Mouse (Mus musculus): ENCODE results near the gene Anpep.

Anpep gene

DNA sequence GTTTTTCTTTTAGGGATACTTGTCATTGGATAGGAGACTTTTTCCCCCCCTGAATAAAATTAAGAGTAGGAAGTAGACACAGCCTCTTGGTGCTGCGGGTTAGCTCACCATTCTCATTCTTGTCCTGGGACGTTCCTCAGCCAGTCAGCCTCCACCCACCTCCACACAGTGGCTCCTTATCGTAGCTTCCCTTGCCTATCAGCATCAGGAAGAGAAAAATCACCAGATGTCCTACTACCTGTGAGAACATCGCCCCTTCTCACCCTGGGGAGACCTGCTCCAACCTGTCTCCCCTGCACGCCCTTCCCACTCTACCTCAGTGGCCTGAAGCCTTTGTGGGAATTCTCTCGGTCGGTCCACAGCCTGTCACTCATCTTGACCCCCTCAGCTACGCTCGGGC lies at the start of gene Anpep:
Anpep (minus strand) TSS at position 249 of the 400 bp plus-strand sequence.
- DNase-seq (ENCODE audit: extremely low spot score, low spot score) = no peak

DNA sequence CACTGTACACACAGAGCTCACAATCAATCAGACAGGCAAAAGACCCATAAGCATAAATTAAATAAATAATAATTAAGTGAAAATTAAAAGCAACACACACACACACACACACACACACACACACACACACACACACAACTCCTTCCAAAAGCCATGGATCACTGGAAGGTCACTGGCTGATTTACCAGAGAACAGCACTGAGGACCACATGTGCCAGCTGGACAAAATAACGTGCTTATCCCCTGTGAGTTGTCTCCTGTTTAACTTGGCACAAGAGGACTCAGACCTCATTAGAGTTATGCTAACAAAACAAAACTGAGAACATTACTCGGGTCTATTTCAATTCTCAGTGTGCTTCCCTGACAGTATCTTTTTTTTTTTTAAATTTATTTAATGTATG lies 46.5 kb upstream of the Anpep start:
- no peak for DNase-seq (ENCODE audit: extremely low spot score, low spot score)

DNA sequence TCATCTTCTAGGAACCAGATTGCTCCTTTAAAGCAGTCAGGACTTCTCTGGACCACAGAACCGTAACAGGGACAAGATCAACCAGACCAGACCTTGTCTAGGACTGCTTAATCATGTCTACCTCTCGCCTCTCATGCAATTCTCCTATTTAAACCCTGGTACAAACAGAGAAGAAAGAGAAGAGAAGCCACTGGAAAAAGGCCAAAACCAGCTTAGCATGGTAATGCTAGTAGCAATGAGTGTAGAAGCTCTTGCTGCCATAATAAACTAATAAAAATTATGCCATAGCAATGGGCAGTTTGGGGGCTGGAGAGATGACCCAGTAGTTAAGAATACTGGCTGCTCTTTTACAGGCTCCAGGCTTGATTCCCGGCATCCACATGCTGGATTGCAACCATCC lies 46.1 kb upstream of the Anpep start:
- no peak for DNase-seq (ENCODE audit: extremely low spot score, low spot score)

DNA sequence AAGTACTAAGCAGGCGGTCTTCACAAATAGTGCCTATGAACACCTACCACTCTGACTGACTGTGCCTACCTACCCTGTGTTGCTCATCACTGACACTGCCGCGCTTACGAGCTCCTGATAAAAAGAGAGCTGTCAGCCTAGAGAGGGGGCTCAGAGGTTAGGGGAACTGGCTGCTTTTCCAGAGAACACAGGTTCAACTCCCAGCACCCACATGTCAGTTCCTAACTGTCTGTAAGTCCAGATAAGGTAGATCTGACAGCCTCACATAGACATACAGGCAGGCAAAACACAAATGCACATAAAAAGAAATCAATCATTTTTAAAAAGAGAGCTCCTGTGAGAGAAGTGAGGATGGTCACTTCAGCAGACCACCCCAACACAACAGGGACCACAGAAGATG lies 44.3 kb upstream of the Anpep start:
- DNase-seq (ENCODE audit: extremely low spot score, low spot score) = no peak

DNA sequence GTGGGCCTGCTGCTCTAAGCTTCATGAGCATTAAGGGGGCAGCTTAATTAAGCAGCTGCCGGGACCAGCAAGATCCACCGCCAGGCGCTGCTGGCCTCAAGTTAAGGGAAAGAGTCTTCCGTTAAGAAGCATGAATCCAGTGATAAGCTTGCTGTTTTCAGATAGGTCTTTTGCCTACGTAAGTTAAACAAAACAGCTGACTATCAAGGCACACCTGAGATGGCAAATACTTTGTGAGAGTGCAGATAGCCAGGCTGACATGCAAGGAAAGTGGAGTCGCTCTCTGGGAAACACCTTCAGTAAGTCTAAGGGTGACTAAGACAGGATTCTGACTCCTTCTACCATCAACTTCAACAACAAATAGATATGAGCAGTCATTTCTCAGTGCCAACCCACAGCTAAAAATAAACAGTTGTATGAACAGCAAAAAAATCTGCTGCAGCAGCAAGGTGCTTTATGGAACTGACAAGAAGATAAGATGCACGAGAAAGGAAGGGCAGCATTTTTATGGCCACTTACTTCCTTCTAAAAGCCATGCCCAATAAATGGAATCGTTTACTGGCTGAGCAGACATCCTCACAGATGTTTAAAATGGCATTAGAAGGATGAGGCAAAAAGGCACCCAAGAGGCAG lies 42.4 kb upstream of the Anpep start:
- DNase-seq (ENCODE audit: extremely low spot score, low spot score) = no peak

DNA sequence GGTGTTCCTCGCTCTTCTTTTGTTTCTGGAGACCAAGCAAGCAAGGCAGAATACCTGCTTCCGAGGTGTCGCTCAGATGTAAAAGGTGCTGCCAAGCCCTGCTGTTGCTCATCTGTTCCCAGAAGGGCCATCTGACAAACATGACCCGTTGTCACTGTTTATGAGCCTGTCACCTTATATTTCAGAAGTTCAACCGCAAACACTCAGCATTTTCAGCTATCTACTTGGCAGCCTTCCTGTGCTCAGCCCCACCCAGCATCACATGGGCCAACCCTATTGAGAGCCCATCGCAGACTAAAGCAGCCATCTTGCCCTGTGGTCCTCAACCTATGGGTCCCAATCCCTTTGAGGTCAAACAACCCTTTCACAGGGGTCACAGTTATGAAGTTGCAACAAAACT lies 39.9 kb upstream of the Anpep start:
- DNase-seq (ENCODE audit: extremely low spot score, low spot score) = no peak

DNA sequence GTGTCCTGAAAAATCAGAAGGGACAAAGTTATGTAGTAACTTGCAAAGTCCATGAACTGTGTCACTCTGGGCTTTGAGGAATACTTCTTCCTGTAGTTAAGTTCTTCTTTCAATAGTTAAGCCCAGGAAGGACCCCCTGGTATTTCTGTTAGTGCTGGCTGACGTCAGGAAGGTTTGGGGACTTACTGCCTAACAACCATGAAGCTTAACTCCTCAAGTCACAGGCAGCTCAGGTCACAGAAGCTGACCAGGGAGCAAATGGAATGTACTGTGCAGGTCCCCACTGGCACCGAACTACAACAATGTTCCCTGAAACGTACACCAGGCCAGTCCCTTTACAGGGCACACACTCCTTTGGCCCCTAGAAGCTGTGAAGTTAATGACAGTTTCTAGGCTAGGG lies 34.4 kb upstream of the Anpep start:
- no peak for DNase-seq (ENCODE audit: extremely low spot score, low spot score)

DNA sequence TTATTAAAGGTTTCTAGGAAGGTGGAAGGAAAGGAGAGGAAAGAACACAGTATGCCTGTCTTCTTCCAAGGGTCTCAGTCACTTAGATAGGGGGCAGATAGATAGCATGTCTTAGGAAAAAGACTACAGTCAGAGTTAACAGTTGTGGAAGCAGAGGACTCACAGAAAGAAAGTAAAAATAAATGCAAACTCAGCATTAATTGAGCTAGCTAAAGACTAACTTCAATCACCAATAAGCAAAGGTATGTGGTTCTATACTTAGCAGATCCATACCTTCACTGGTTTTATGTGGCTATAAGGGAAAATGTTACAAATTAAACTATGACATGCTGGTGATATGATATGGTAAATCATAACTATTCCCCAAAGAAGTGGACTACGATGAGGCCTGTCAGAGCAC lies 33.9 kb upstream of the Anpep start:
- no peak for DNase-seq (ENCODE audit: extremely low spot score, low spot score)

DNA sequence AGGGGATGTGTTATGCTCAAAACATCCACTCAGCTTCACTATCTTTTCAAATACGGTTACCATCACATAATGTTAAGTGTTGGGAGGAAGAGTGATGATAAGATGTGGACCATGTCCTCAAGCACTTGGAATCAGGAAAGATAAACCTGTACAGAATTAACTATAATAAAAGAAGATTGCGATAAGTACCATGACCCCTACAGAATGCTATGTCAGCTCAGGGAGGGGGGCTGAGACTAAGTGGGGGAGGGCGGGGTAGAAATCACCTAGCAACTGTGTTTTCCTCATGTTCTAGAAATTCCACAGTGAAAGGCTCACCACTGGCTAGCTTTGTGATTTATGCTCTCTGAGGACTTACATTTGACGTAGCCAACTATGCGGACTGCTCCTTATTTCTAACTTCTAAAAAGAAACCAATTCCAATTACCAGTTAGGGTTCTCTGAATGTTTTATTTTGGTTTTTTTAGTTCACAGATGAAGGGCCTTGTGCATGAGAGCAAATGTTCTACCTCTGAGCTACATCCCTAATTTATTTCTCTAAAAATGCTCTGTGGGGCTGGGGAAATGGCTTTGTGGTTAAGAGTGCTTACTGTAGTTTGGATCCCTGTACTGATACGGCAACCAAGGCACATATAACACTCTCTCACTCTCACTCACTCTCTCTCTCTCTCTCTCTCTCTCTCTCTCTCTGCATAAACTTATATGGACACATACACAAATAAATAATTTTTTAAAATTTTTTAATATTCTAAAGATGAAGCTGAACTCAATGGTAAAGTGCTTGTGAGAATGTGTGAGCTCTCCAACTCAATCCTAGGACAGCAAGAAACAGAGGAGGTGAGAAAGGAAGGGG lies 31.9 kb upstream of the Anpep start:
- DNase-seq (ENCODE audit: extremely low spot score, low spot score) = no peak

DNA sequence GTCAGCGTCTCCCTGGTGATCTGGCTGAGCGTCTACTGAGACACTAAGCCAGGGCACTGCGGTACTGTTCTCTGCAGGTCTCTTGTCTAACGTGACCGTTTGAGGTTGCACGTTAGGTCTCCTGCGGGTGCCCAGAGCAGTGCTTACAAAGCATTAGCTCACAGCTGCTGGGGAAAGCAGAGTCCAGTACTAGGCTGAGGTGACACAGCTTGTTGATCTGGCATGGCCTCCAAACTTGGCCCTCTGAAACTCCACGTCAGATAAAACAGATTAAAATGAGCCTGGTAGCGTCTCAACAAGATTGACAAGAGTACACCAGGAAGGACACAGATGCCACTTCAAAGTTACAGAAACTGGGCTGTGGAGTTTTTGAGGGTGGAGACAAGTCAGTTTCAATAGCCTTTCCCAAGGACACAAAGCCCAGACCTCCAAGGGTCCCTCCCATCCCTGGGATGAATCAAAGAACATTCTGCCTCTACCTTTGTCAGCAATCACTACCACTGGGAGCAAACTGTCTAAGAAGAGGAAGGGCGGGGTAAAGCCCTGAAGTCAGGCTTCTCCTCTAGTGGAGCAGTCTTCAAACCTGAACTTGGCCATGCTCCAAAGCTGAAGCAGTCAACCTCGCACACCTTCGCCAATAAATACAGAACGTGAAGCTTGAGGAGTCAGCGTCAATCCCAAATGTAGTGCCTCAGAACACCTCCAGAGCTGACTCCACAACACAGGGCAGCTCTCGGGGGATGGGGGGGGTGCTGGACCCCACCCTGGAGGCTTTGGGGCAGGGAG lies 29.8 kb upstream of the Anpep start:
- no peak for DNase-seq (ENCODE audit: extremely low spot score, low spot score)

DNA sequence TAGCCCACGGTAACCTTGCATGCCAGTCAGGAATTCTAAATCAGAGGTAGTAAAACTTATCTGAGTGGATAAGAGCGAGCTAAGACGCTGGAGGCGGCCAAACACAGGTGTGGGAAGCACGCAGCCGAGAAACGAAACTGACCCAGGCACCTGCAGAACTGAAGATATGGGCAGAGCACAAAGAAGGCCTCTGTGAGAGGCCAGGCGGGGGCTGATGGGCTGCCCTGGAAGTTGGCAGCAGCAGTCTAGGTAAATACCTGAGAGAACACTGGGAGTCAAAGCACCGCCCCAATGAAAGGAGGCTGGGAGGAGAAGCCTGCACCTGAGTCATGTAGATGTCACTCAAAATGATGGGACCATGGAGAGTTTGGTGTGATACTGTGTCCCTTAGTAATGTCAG lies 27.7 kb upstream of the Anpep start:
- no peak for DNase-seq (ENCODE audit: extremely low spot score, low spot score)

DNA sequence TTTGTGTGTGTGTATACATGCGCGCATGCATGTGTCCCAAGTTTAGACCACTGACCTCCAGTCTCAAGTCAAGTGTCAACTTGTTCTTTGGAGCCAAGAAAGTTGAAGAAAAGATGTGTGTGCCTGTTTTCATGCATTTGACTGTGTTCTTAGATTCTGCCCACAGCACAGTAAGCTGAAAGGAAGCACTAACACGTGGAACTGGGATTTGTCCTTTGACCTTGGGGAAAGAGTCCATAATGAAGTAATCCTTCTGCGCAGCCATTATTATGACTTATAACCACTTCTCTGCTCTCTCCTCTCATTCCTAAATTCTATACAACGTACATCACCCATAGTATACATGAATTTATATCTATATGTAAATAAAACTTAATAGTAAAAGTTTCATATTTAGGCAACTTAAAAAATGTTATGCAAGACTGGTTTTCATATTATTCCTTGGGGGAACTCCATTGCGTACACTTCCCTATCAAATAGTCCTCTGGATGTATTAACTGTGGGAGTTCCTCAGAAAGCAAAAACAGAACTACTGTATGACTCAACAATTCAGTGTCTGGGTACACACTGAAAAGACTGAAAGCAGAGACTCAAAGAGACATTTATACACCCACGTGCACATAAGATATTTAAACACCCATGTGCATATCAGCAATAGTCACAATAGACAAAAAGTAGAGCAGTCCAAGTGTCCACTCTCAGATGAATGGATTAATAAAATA lies 22.9 kb upstream of the Anpep start:
- DNase-seq (ENCODE audit: extremely low spot score, low spot score) = no peak

DNA sequence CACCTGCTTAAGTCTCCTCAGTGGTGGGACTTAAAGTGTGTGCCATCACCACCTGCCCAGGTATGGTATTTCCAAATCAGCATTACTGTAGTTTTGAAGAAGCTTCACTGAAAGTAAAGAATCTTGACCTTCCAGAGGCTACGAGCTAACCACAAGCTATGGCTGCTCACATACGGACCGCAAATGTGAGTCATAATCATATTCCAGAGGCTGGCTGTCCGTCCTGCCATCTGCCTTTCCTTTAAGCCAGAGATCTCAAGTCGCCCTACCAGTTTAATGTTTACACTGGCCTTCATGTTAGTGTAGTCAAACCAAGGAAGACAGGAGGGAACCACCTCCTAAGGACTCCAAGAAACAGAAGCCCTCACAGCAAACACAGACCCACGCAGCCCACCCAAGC lies 21.0 kb upstream of the Anpep start:
- no peak for DNase-seq (ENCODE audit: extremely low spot score, low spot score)

DNA sequence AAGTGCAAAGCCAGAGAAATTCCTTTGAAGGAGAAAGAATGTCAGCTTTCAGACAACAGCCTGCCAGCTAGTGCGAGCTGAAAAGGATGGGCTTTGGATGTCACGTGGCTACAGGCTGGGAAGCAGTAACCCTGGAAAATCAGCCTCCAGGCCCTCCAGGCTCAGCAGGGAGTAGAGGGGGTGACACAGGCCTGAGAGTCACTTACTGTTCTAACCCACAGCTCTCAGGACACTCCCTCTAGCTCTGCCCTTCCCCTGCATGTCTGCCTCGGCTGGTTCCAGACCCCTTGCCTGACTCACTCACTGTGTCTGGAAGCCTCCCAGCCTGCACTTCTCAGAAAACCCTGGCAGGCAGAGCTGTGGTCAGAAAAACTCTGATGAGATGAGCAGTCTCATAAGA lies 20.1 kb upstream of the Anpep start:
- DNase-seq (ENCODE audit: extremely low spot score, low spot score) = no peak

DNA sequence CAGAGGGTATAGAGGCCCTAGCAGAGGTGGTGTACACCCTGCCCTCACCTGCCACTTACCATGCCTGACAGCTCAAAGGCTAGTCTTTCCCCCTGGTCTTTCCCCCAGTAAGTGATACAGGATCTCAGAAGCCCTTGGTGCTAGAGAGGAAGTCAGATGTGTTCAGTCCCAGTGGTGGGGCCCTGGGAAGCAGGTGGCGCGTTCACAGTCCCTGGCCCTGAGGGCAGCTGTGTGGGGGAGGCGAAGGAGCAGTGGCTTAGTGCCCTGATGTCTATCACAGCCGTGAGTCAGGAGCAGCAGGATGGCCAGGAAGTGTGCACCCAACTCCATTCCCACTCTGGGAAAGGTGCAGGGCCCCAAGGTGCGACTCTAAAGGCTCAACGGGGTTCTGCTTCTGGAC lies 19.2 kb upstream of the Anpep start:
- no peak for DNase-seq (ENCODE audit: extremely low spot score, low spot score)

DNA sequence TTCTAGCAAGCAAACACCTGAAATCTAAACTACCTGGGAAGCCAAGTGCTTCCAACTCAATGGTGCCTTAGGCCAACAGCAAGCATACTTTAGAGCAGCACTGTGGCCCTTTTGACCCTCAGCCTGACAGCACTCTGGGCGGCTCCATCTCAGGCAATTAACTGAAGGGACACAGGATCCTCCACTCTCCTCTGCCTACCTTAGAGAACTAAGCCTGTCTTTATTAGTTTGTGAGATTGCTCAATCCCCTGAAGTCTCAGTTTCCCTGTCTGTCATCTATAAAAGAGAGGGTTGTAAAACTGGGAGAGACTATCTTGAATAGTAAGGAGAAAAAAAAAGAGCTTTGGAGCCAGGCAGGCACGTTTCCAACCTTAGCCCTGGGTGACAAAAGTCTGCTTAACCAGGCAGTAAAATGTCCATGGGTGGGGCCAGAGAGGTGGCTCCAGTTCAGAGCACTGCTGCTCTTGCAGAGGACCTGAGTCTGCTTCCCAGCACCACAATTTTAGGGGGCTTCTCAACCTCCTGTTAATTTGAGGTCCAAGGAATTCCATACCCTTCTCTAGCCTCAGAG lies 17.7 kb upstream of the Anpep start:
- no peak for DNase-seq (ENCODE audit: extremely low spot score, low spot score)

DNA sequence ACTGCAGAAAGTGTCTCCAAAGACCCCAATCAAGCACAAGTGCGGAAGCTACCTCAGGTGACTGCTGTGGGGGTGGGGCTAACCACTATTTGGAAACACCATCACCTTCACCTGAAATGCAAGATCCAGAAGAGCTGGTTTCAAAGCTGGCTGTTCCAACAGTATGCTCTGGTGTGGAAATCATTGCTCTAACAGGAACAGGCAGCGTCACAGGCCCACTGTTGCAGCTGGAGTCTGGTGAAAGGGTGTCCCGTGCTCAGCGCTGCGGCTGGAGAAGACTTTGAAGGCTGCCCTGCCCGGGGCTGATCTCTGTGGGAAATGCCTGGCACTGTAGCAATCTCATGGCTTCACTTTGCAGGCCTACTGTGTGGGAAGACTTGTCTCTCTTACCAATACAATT lies 12.5 kb upstream of the Anpep start:
- no peak for DNase-seq (ENCODE audit: extremely low spot score, low spot score)

DNA sequence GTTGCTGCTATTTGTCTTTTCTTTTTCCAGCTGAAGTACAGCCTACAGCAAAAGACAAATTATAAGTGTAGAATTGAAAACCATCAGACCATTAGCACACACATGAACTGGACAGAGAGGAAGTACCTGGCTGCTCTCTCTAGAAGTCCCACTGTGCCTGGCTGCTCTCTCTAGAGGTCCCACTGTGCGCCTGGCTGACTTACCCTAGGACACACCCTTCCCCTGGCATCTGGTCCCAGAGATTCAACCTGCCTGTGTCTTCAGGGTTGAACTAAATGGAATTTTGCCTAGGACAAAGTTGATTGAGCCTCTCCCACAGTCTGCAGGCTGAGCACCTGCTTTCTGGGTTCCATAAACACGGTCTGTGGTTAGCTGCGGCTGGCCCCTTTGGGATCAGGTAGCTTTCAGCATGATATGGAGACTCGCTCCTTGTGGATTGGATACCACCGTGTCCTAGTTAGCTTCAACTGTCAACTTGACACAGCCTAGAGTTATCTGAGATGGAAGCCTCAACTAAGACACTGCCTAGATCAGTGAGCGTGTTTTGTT lies 11.0 kb upstream of the Anpep start:
- DNase-seq (ENCODE audit: extremely low spot score, low spot score) = no peak

DNA sequence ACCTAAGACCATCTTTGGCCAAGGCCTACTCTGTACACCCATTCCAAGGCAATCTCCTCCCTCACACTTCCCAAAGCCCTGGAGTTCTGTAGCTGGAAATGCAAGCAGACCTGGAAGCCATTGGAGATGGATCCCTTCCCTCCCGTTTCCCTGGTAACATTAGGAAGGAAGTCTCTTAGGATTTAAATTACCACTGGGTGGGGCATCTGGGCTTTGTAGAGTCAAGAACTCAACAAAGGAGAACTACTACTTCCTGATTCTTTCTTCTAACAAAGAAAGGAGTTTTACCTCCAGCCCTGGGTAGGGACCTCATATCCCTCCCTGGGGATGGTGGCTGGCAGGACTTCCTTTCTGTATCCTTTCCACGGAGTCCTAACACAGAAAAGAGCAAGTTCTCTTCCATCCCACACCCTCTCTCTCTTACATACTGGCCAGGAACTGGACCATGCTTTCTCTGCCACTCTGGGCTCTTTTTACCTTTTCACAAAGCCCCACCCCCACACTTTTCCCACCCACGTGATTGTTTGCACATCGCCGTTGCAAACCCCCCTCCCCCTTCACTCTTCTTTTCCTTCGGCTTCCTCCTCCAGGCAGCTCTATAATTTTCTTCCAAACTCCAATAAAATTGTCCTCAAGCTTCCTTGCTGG lies 8.3 kb upstream of the Anpep start:
- DNase-seq (ENCODE audit: extremely low spot score, low spot score) = no peak

DNA sequence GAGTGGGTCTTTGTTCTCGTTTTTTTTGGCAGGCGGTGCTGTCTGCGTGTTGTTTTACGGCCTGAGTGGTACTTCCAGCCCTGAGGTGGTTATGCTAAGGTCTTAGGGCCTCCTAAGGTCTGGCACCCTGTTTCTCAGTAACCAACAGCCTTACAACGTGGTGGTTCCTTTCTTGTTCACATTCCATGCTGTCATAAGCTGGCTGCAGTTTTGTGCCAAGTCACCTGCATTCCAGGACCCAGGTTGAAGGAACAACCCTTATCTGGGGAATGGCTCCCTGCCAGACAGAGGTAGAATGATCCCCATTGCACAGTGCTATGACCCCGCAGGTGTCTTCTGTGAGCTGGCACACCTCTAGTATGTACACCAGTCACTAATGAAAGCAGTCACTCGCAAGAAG lies 7.6 kb upstream of the Anpep start:
- DNase-seq (ENCODE audit: extremely low spot score, low spot score) = no peak

DNA sequence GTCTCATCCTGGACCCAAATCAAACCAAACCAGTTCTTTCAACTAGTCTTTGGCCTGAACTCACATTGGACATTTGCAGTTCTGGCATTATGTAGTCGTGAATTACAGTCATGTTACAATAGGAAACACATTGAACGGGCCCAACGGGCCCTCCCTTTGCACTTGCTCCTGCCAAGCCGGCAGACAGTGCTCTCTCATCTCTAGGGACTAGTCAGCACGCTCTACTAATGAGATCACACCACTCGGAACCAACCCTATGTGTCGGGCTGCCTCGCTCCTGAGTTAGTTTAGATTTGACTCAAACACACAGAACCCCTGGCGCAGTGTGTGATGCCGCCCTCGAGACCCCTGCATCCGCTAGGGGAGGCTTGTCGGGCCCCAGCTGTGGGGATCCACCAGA lies 7.0 kb upstream of the Anpep start:
- DNase-seq (ENCODE audit: extremely low spot score, low spot score) = no peak

Data from neural tube, embryonic 10.5 days (tissue).